Mouse (Mus musculus) hindbrain, embryonic 14.5 days (tissue): ENCODE measurements around the gene Olfr467. TPM values are rescaled to one million over a fixed set of nuclear protein-coding genes. Genes with fewer than 3 reads are reported as not detected.
"Not testable (repeated sequence)": the region's sequence is repeated elsewhere in the genome, so short reads cannot be mapped to it uniquely, and the experiment has no call there.

ENCODE experiments used
- ATAC-seq: fragments of 200-750 bp; cut with Nextera tagmentation; 2 replicates; pipeline ENCODE4 v1.8.0; 2017; ENCODE audit warnings: moderate number of reproducible peaks, mild to moderate bottlenecking, moderate TSS enrichment, moderate library complexity; ENCODE audit not compliant: low FRiP score
- DNase-seq: peaks from one replicate; pipeline ENCODE4 v3.0.0-alpha.2; 2015; ENCODE audit warnings: low spot score
- H3K27ac ChIP-seq: fragments of 300-500 bp; sonication (generic); 2 replicates; pipeline ENCODE4 v1.5.1; 2014; ENCODE audit warnings: mild to moderate bottlenecking, moderate library complexity
- H3K27me3 ChIP-seq: fragments of 300-500 bp; sonication (generic); 2 replicates; pipeline ENCODE4 v1.6.1; 2014; ENCODE audit warnings: mild to moderate bottlenecking, low read length, mixed read lengths; ENCODE audit not compliant: control insufficient read depth, insufficient read depth
- H3K36me3 ChIP-seq: fragments of 300-500 bp; sonication (generic); replicated peaks from 2 replicates; pipeline ENCODE4 v1.6.1; 2014; ENCODE audit not compliant: control insufficient read depth, insufficient read depth
- H3K4me1 ChIP-seq: fragments of 300-500 bp; sonication (generic); replicated peaks from 2 replicates; pipeline ENCODE4 v1.6.1; 2014; ENCODE audit warnings: antibody characterized with exemption, low read length, mixed read lengths; ENCODE audit not compliant: control insufficient read depth, insufficient read depth
- H3K4me2 ChIP-seq: fragments of 300-500 bp; sonication (generic); replicated peaks from 2 replicates; pipeline ENCODE4 v1.6.1; 2014; ENCODE audit warnings: mild to moderate bottlenecking, moderate library complexity
- H3K4me3 ChIP-seq: fragments of 300-500 bp; sonication (generic); replicated peaks from 2 replicates; pipeline ENCODE4 v1.5.1; 2014; ENCODE audit warnings: mild to moderate bottlenecking, low read length
- H3K9ac ChIP-seq: fragments of 300-500 bp; sonication (generic); 2 replicates; pipeline ENCODE4 v1.6.1; 2014
- H3K9me3 ChIP-seq: fragments of 300-500 bp; sonication (generic); 2 replicates; pipeline ENCODE4 v1.6.1; 2016; ENCODE audit warnings: low read length; ENCODE audit not compliant: control insufficient read depth
- WGBS: fragments of 180-500 bp; shearing (Covaris S2); extraction: QIAGEN DNeasy Blood & Tissue Kit; methylation state at CpG from one replicate; pipeline ENCODE4 v1.1.7; 2014; 5-methylcytosine and 5-hydroxymethylcytosine counted together
- polyA plus RNA-seq: library from polyadenylated mRNA; unstranded; fragments of >200 nt; fragmentation: Nextera tagmentation; extraction: Ambion mirVana; gene quantifications from 2 replicates; pipeline ENCODE4 v1.2.1, GENCODE M21; 2014

The Olfr467 gene
- polyA plus RNA-seq: not detected in 2 replicates

- Histone ChIP-seq H3K36me3 (no peaks in the 10 kb centered on the region), H3K4me2 (no peak within 1 kb of the TSS), H3K4me1 (no peaks in the 10 kb centered on the region), H3K9ac (no peak within 1 kb of the TSS), H3K4me3 (no peak within 1 kb of the TSS), H3K9me3 (no peaks in the 10 kb centered on the region), H3K27me3 (no peaks in the 10 kb centered on the region), H3K27ac (no peak within 1 kb of the TSS)
- DNase-seq: no peak
- ATAC-seq: no peak
Measured at GRCm38 (mm10) chr7:107811963-107812362, at the start of gene Olfr467. TSS of gene Olfr467 (plus strand) at chr7:107812263.

- no peak overlapping the region for H3K27ac ChIP-seq
- no peak for ATAC-seq
- H3K4me3 ChIP-seq: no peak overlapping the region
- no peaks in the 10 kb centered on the region for H3K36me3 ChIP-seq
- no peak overlapping the region for H3K4me2 ChIP-seq
- H3K9me3 ChIP-seq: no peaks in the 10 kb centered on the region
- H3K4me1 ChIP-seq: no peaks in the 10 kb centered on the region
- WGBS: 48% methylated on average over 6 of the region's 6 CpGs
- DNase-seq: no peak
- no peaks in the 10 kb centered on the region for H3K27me3 ChIP-seq
- no peak overlapping the region for H3K9ac ChIP-seq
Measured at GRCm38 (mm10) chr7:107770812-107771211, 41.3 kb upstream of the Olfr467 start.

DNA sequence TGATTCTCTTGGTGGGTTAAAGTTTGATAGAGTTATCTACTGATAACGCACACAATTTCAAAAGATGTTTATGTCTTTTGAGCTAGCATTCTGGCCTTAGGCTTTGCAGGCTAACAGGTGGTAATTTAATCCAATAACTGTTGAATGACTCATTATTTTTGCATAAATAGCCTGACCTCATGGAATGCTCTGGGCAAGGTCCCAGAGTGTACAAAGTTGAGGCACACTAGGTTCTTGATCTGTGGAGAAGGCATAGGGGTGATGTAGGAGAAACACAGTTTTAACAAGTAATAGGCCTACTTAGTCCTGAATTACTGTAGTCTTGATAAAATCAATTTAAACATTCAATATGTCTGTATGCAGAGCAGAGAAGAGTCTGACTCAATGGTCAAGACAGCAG, 33.8 kb upstream of the Olfr467 start:
- DNase-seq: no peak
- Histone ChIP-seq H3K36me3 (no peaks in the 10 kb centered on the region), H3K4me1 (no peaks in the 10 kb centered on the region), H3K4me3 (no peak overlapping the region), H3K27ac (no peak overlapping the region), H3K4me2 (no peak overlapping the region), H3K27me3 (no peaks in the 10 kb centered on the region), H3K9me3 (no peaks in the 10 kb centered on the region), H3K9ac (no peak overlapping the region)
- WGBS: 90% methylated on average over 1 of the region's 1 CpGs
- ATAC-seq: no peak

- ATAC-seq: no peak
- Histone ChIP-seq H3K4me2 (no peak overlapping the region), H3K27ac (no peak overlapping the region), H3K9ac (no peak overlapping the region), H3K4me3 (no peak overlapping the region), H3K27me3 (no peaks in the 10 kb centered on the region), H3K4me1 (no peaks in the 10 kb centered on the region), H3K9me3 (no peaks in the 10 kb centered on the region), H3K36me3 (no peaks in the 10 kb centered on the region)
- 49% methylated on average over 4 of the region's 4 CpGs for WGBS
- DNase-seq: peak; percentile 74
Measured at GRCm38 (mm10) chr7:107779611-107780010, 32.5 kb upstream of the Olfr467 start.

GRCm38 (mm10) chr7:107787977-107788620, 24.0 kb upstream of the Olfr467 start:
- H3K9ac ChIP-seq: no peak overlapping the region
- 62% methylated on average over 3 of the region's 3 CpGs for WGBS
- no peak overlapping the region for H3K27ac ChIP-seq
- DNase-seq (peak; percentile 74), ATAC-seq (peak; percentile 46; the same call in 1 of the 2 replicates)
- H3K9me3 ChIP-seq: no peaks in the 10 kb centered on the region
- H3K4me3 ChIP-seq: no peak overlapping the region
- no peaks in the 10 kb centered on the region for H3K27me3 ChIP-seq
- no peaks in the 10 kb centered on the region for H3K4me1 ChIP-seq
- H3K36me3 ChIP-seq: no peaks in the 10 kb centered on the region
- no peak overlapping the region for H3K4me2 ChIP-seq

DNA sequence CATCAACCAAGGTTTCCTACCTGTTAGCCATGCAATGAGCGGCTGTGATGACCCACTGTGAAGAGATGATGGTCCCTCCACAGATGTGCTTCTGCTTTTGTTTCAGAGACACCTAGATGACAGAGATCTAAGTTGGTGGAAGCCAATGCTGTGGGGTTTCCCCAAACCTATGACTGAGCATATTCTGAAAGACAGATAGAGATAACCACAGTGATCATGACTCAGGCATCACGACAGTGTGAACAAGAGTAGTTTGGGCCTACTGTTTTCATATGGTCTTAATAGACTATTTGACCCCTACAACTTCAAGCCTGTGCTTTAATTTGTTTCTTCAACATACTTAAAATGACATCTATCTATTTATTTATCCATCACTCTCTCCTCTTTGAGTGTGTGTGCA, 15.6 kb upstream of the Olfr467 start:
- no peak for ATAC-seq
- 85% methylated on average over 2 of the region's 2 CpGs for WGBS
- no peak overlapping the region for H3K27ac ChIP-seq
- no peaks in the 10 kb centered on the region for H3K36me3 ChIP-seq
- H3K9ac ChIP-seq: no peak overlapping the region
- no peaks in the 10 kb centered on the region for H3K9me3 ChIP-seq
- no peak overlapping the region for H3K4me2 ChIP-seq
- H3K27me3 ChIP-seq: no peaks in the 10 kb centered on the region
- DNase-seq: no peak
- H3K4me3 ChIP-seq: no peak overlapping the region
- no peaks in the 10 kb centered on the region for H3K4me1 ChIP-seq

DNA sequence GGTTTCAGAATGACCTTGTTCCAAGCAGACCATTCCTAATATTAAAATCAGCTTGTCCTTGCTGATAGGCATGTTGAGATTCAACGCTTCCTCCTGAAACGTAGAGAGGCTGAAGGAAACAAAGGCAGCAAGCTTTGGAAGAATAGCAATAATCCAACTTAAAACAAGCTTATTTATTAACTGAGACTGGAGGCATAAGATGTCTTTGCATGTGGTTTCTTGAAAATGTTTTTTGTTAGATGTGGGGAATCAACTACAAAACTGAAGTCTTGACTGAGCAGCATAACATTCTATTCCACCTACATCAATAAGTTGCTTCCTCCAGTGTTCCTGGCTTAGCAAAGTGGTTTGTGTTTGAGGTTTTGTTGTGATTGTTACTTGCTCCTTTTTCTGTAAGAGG, 11.0 kb upstream of the Olfr467 start, which contains the start of gene Ovch2:
Gene Ovch2 (minus strand): TSS at position 101 of the 400 bp plus-strand sequence.
- Histone ChIP-seq H3K9me3 (peaks cover 3% of the 10 kb centered on the region; the same call in 1 of the 2 replicates), H3K9ac (no peak within 1 kb of the TSS), H3K4me2 (no peak within 1 kb of the TSS), H3K36me3 (no peaks in the 10 kb centered on the region), H3K4me1 (no peaks in the 10 kb centered on the region), H3K4me3 (no peak within 1 kb of the TSS), H3K27ac (no peak within 1 kb of the TSS), H3K27me3 (no peaks in the 10 kb centered on the region)
- DNase-seq: no peak
- 97% methylated on average over 2 of the region's 2 CpGs for WGBS
- no peak for ATAC-seq

GRCm38 (mm10) chr7:107802138-107802537, 9.9 kb upstream of the Olfr467 start:
- no peaks in the 10 kb centered on the region for H3K36me3 ChIP-seq
- H3K27me3 ChIP-seq: no peaks in the 10 kb centered on the region
- no peak overlapping the region for H3K4me3 ChIP-seq
- ATAC-seq (no peak), DNase-seq (no peak)
- H3K9ac ChIP-seq: no peak overlapping the region
- peaks cover 4% of the 10 kb centered on the region; the same call in 1 of the 2 replicates for H3K9me3 ChIP-seq
- 84% methylated on average over 3 of the region's 3 CpGs for WGBS
- H3K4me1 ChIP-seq: no peaks in the 10 kb centered on the region
- H3K27ac ChIP-seq: no peak overlapping the region
- no peak overlapping the region for H3K4me2 ChIP-seq

DNA sequence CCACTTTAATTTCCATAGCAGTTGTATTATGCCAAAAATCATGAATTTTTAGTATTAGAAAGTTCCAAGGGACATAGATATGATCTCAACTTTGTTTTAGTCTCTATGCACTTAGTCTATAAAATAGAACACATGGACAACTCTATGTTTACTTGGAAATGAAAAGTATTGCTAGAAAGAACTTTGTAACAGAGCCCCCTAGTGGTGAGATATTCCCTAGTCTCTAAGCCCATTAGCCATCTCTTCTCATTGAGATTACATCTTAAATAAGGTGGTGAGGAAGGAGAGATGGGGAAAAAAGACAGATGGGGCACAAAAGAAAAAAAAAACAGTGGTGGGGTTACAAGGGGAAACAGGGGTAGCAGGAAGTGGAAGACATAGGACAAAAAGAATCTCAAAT, 7.4 kb downstream of the Olfr467 start:
- H3K4me1 ChIP-seq: no peaks in the 10 kb centered on the region
- DNase-seq (peak; percentile 40), ATAC-seq (no peak)
- H3K27ac ChIP-seq: no peak overlapping the region
- H3K9me3 ChIP-seq: no peaks in the 10 kb centered on the region
- H3K27me3 ChIP-seq: no peaks in the 10 kb centered on the region
- H3K4me3 ChIP-seq: no peak overlapping the region
- H3K4me2 ChIP-seq: no peak overlapping the region
- H3K36me3 ChIP-seq: no peaks in the 10 kb centered on the region
- no peak overlapping the region for H3K9ac ChIP-seq

GRCm38 (mm10) chr7:107823867-107824266, 11.8 kb downstream of the Olfr467 start:
- ATAC-seq, H3K27me3 ChIP-seq, H3K4me3 ChIP-seq, H3K36me3 ChIP-seq, H3K9me3 ChIP-seq, H3K27ac ChIP-seq, DNase-seq, H3K4me2 ChIP-seq, H3K9ac ChIP-seq, H3K4me1 ChIP-seq: not testable (repeated sequence)
- WGBS: 55% methylated on average over 2 of the region's 2 CpGs
